Mouse (Mus musculus): ENCODE results near the gene Slc29a2. TPM values are rescaled to one million over a fixed set of nuclear protein-coding genes. Genes with fewer than 3 reads are reported as not detected.

Slc29a2 gene
- total and polyA plus RNA-seq, 3 experiments = 2.1 to 6.6 (median 4.2) TPM

- H3K27me3 ChIP-seq (replicated peaks) = peaks cover 7% of the 10 kb centered on the region
- no peak overlapping the region for H3K27ac ChIP-seq (ENCODE audit: insufficient read depth, low read depth)
- H3K4me1 ChIP-seq (ENCODE audit: control insufficient read depth in 1 of 2, insufficient read depth in 2 of 2) = peaks cover 12 to 37% of the 10 kb centered on the region in 2 experiments
- H3K36me3 ChIP-seq (replicated peaks in 1 of 2; ENCODE audit: control insufficient read depth in 1 of 2, insufficient read depth in 1 of 2, low read length in 1 of 2) = peaks cover 3 to 7% of the 10 kb centered on the region in 2 experiments
- dilution Hi-C loops (cut with MboI; ENCODE audit: extremely low pct_ligation_motif_present, extremely low pct_unique_long_range_greater_than_20kb, low sequenced_read_pairs) = no loop called here
- H3K9me3 ChIP-seq (replicated peaks; ENCODE audit: low read length) = no peaks in the 10 kb centered on the region
- in situ Hi-C loops (cut with MboI; ENCODE audit: low pct_ligation_motif_present, low pct_unique_long_range_greater_than_20kb, low sequenced_read_pairs) = no loop called here
- TF ChIP-seq NRF1 (IDR thresholded peaks at IDR 0.05; ENCODE audit: low read depth, low read length) = peak; percentile 70
- no peak for TF ChIP-seq UBTF (IDR thresholded peaks at IDR 0.05; ENCODE audit: low read depth, low read length)
- peak; percentile 68; the same call in 1 of the 2 replicates for TF ChIP-seq CHD2 (IDR thresholded peaks at IDR 0.05; ENCODE audit: low read length)
- no peak for TF ChIP-seq POLR2A (IDR thresholded peaks at IDR 0.05; ENCODE audit: low read depth, low read length)
- TF ChIP-seq EP300 (IDR thresholded peaks at IDR 0.05; ENCODE audit: low read length) = 0 out of 2 replicates have a peak, but pooled peaks have one; percentile 14
- 0 out of 2 replicates have a peak, but pooled peaks have one; percentile 26 for TF ChIP-seq E2F4 (IDR thresholded peaks at IDR 0.05; ENCODE audit: insufficient replicate concordance, low read depth, low read length)
- TF ChIP-seq MXI1 (IDR thresholded peaks at IDR 0.05; ENCODE audit: low read depth, low read length) = 0 out of 2 replicates have a peak, but pooled peaks have one; percentile 53
- no peak for TF ChIP-seq ZNF384 (IDR thresholded peaks at IDR 0.05; ENCODE audit: low read depth, low read length)
- peak; percentile 100 for TF ChIP-seq TBP (conservative IDR thresholded peaks at IDR 0.05; ENCODE audit: low read depth, low read length)
- TF ChIP-seq ELF1 (IDR thresholded peaks at IDR 0.05; ENCODE audit: low read depth, low read length) = peak; percentile 98
- TF ChIP-seq MAFK (IDR thresholded peaks at IDR 0.05; ENCODE audit: insufficient replicate concordance, low read length) = peak; percentile 93
- peak; percentile 13; the same call in 1 of the 2 replicates for TF ChIP-seq IRF4 (IDR thresholded peaks at IDR 0.05; ENCODE audit: low read depth, low read length)
- peak; percentile 74; the same call in 1 of the 2 replicates for TF ChIP-seq KAT2A (IDR thresholded peaks at IDR 0.05; ENCODE audit: insufficient replicate concordance, low read length)
- TF ChIP-seq BHLHE40 (IDR thresholded peaks at IDR 0.05; ENCODE audit: low read depth, low read length) = peak; percentile 58
- peak; percentile 87 for DNase-seq (ENCODE audit: extremely low read depth)
- peaks cover 11% of the 10 kb centered on the region for H3K79me2 ChIP-seq (replicated peaks; ENCODE audit: control insufficient read depth, extremely low read depth, insufficient read depth, poor library complexity, severe bottlenecking)
- peak overlapping the region; percentile 69 to 86 (median 79) for H3K4me3 ChIP-seq (replicated peaks in 1 of 3; ENCODE audit: low read depth in 2 of 3, low read length in 2 of 3, poor library complexity in 1 of 3)
- peak overlapping the region; percentile 62; the same call in 1 of the 2 replicates for H3K9ac ChIP-seq (ENCODE audit: insufficient read depth, low read depth)
- H3K4me2 ChIP-seq (ENCODE audit: insufficient read depth, low read depth, poor library complexity, severe bottlenecking) = peak overlapping the region; percentile 82
Measured at GRCm38 (mm10) chr19:5037678-5038571, 14.3 kb downstream of the Slc29a2 start.

- Histone ChIP-seq H3K9ac (ENCODE audit: insufficient read depth, low read depth) (peak within 1 kb of the TSS; percentile 62), H3K79me2 (replicated peaks; ENCODE audit: control insufficient read depth, extremely low read depth, insufficient read depth, poor library complexity, severe bottlenecking) (peaks cover 11% of the 10 kb centered on the region), H3K27me3 (replicated peaks) (peaks cover 7% of the 10 kb centered on the region), H3K4me3 (replicated peaks in 1 of 3; ENCODE audit: low read depth in 2 of 3, low read length in 2 of 3, poor library complexity in 1 of 3) (peak within 1 kb of the TSS; percentile 69 to 86 (median 79)), H3K4me2 (ENCODE audit: insufficient read depth, low read depth, poor library complexity, severe bottlenecking) (peak within 1 kb of the TSS; percentile 82), H3K27ac (ENCODE audit: insufficient read depth, low read depth) (no peak within 1 kb of the TSS), H3K36me3 (replicated peaks in 1 of 2; ENCODE audit: control insufficient read depth in 1 of 2, insufficient read depth in 1 of 2, low read length in 1 of 2) (peaks cover 3 to 11% of the 10 kb centered on the region in 2 experiments), H3K4me1 (ENCODE audit: control insufficient read depth in 1 of 2, insufficient read depth in 2 of 2) (peaks cover 12 to 40% of the 10 kb centered on the region in 2 experiments), H3K9me3 (replicated peaks; ENCODE audit: low read length) (no peaks in the 10 kb centered on the region)
- dilution Hi-C loops (cut with MboI; ENCODE audit: extremely low pct_ligation_motif_present, extremely low pct_unique_long_range_greater_than_20kb, low sequenced_read_pairs) = no loop called here
- in situ Hi-C loops (cut with MboI; ENCODE audit: low pct_ligation_motif_present, low pct_unique_long_range_greater_than_20kb, low sequenced_read_pairs) = no loop called here
- peak; percentile 84 for DNase-seq (ENCODE audit: extremely low read depth)
- TF ChIP-seq MEF2A (IDR thresholded peaks at IDR 0.05; ENCODE audit: borderline replicate concordance, low read depth, low read length) (no peak), CHD2 (IDR thresholded peaks at IDR 0.05; ENCODE audit: low read length) (no peak), PAX5 (IDR thresholded peaks at IDR 0.05; ENCODE audit: low read length) (no peak), UBTF (IDR thresholded peaks at IDR 0.05; ENCODE audit: low read depth, low read length) (no peak), NRF1 (IDR thresholded peaks at IDR 0.05; ENCODE audit: low read depth, low read length) (peak; percentile 54), RCOR1 (conservative IDR thresholded peaks at IDR 0.05; ENCODE audit: low read depth, low read length) (no peak), ELF1 (IDR thresholded peaks at IDR 0.05; ENCODE audit: low read depth, low read length) (no peak; the same call in 1 of the 2 replicates), ZMIZ1 (IDR thresholded peaks at IDR 0.05; ENCODE audit: low read depth, low read length) (peak; percentile 77), MAZ (IDR thresholded peaks at IDR 0.05; ENCODE audit: low read depth, low read length) (no peak), ZC3H11A (IDR thresholded peaks at IDR 0.05; ENCODE audit: low read depth, low read length) (no peak), NELFE (IDR thresholded peaks at IDR 0.05; ENCODE audit: low read depth, low read length) (peak; percentile 65; the same call in 1 of the 2 replicates), ETS1 (conservative IDR thresholded peaks at IDR 0.05; ENCODE audit: low read depth, low read length) (no peak), KAT2A (IDR thresholded peaks at IDR 0.05; ENCODE audit: insufficient replicate concordance, low read length) (no peak), TCF12 (IDR thresholded peaks at IDR 0.05; ENCODE audit: low read depth, low read length) (peak; percentile 58; the same call in 1 of the 2 replicates), BHLHE40 (IDR thresholded peaks at IDR 0.05; ENCODE audit: low read depth, low read length) (peak; percentile 47; the same call in 1 of the 2 replicates), GABPA (IDR thresholded peaks at IDR 0.05; ENCODE audit: insufficient replicate concordance, low read depth, low read length) (no peak), POLR2A (IDR thresholded peaks at IDR 0.05; ENCODE audit: low read depth, low read length) (peak; percentile 79), SIN3A (IDR thresholded peaks at IDR 0.05; ENCODE audit: low read length) (peak; percentile 69; the same call in 1 of the 2 replicates), CTCF (conservative IDR thresholded peaks at IDR 0.05 in 1 of 2, IDR thresholded peaks at IDR 0.05 in 1 of 2; ENCODE audit: low read depth in 2 of 2, low read length in 2 of 2) (peak in 1 of 2 experiments; percentile 52; a peak in 2 of 4 replicates), JUND (conservative IDR thresholded peaks at IDR 0.05; ENCODE audit: low read depth, low read length) (no peak), MXI1 (IDR thresholded peaks at IDR 0.05; ENCODE audit: low read depth, low read length) (peak; percentile 70; the same call in 1 of the 2 replicates), MAX (IDR thresholded peaks at IDR 0.05; ENCODE audit: low read length) (no peak; the same call in 1 of the 2 replicates)
Measured at GRCm38 (mm10) chr19:5038709-5039156, 15.1 kb downstream of the Slc29a2 start, which contains the start of the genes B4gat1 and AC124502.3. Gene B4gat1, plus strand, starts transcription at chr19:5038826. Gene AC124502.3, plus strand, starts transcription at chr19:5038891.
